Mouse (Mus musculus): ENCODE results near the gene D330045A20Rik. TPM values are rescaled to one million over a fixed set of nuclear protein-coding genes. Genes with fewer than 3 reads are reported as not detected.
"Not testable (repeated sequence)": the region's sequence is repeated elsewhere in the genome, so short reads cannot be mapped to it uniquely, and the experiment has no call there.

The D330045A20Rik gene
- total RNA-seq, 2 experiments from 2014 or later = 0.98 to 4.3 TPM

- no peak for ATAC-seq (replicated peaks; ENCODE audit: low FRiP score, low TSS enrichment, poor library complexity, severe bottlenecking)
Measured at GRCm38 (mm10) chrX:139562925-139563461, 82.8 kb downstream of the D330045A20Rik start, which contains the start of gene Rnf128. Rnf128 (plus strand) TSS chrX:139563316.

- ATAC-seq (replicated peaks; ENCODE audit: low FRiP score, low TSS enrichment, poor library complexity, severe bottlenecking) = no peak
Measured at GRCm38 (mm10) chrX:139570054-139570453, 89.9 kb downstream of the D330045A20Rik start.

DNA sequence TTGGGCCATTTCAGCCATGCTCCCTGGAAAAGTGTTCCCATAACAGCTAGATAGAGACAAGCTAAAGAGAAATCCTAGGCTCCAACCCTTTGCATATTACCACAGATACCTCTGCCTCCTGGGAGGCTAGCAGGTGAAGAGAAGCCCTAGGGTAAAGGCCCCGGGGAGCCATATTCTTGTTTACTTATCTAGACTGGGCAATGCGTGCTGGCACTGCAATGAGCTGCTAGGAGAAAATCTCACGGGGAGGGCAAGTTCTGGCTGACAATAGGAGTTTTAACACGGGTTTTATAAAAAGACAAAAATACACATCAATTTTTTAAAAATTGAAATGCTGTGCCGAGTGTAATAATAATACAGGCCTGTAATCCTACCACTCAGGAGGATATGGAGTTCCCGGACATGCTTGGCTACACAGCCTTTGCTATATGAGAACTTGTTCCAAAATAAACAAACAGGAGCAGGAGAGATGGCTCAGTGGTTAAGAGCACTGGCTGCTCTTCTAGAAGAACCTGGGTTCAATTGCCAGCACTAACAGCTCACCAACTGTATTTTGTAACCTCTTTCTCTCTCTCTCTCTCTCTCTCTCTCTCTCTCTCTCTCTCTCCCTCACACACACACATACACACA, 98.6 kb downstream of the D330045A20Rik start:
- no peak for ATAC-seq (replicated peaks; ENCODE audit: low FRiP score, low TSS enrichment, poor library complexity, severe bottlenecking)

- ATAC-seq (replicated peaks; ENCODE audit: low FRiP score, low TSS enrichment, poor library complexity, severe bottlenecking) = no peak
Measured at GRCm38 (mm10) chrX:139583616-139584015, 103.4 kb downstream of the D330045A20Rik start.

DNA sequence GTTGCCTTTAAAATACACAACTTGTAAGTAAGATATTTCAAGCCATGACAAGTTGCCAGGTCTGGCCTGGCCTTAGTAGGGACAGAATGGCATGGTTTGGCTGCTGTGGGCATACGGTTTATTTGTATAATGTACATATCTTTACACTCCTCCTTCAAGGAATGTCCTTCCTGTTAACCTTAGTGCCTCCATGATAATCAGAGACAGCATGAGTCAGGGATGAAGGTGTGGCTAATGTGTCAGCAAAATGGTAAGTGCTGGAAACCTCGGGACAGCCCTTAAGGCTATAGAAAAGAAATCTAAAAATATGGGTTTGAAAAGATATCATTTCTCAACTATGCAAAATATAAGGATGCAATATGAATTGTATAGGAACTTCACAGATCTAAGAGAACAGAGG, 106.5 kb downstream of the D330045A20Rik start:
- not testable (repeated sequence) for ATAC-seq (replicated peaks; ENCODE audit: low FRiP score, low TSS enrichment, poor library complexity, severe bottlenecking)

GRCm38 (mm10) chrX:139596404-139596803, 116.2 kb downstream of the D330045A20Rik start:
- no peak for ATAC-seq (replicated peaks; ENCODE audit: low FRiP score, low TSS enrichment, poor library complexity, severe bottlenecking)

Other genes with a start within 250 kb of the D330045A20Rik start
- 0.52 TPM in 1 of 2 replicates, not detected in the other for gene Trap1a, start 146.7 kb upstream of the D330045A20Rik start, total RNA-seq (2014; fragmentation: Nextera tagmentation)
- gene Trap1a, start 146.7 kb upstream of the D330045A20Rik start, total RNA-seq (2017) = not detected in 2 replicates
- 1.5 and 3.8 TPM in 2 replicates for gene Rnf128, start 82.9 kb downstream of the D330045A20Rik start, total RNA-seq (2014; fragmentation: Nextera tagmentation)
- gene Rnf128, start 82.9 kb downstream of the D330045A20Rik start, total RNA-seq (2017) = 1.7 and 2.9 TPM in 2 replicates
- gene Tbc1d8b, start 204.6 kb downstream of the D330045A20Rik start, total RNA-seq (2014; fragmentation: Nextera tagmentation) = 6.4 and 7.6 TPM in 2 replicates
- gene Tbc1d8b, start 204.6 kb downstream of the D330045A20Rik start, total RNA-seq (2017) = 6.9 and 9.6 TPM in 2 replicates
- not detected in 2 replicates for gene Gm15013, start 234.1 kb downstream of the D330045A20Rik start, total RNA-seq (2014; fragmentation: Nextera tagmentation)
- gene Gm15013, start 234.1 kb downstream of the D330045A20Rik start, total RNA-seq (2017) = 0.50 TPM in 1 of 2 replicates, not detected in the other

All from megakaryocyte-erythroid progenitor cell, adult 5-6 weeks (primary cell).